Mouse (Mus musculus) ES-E14 (cell line): Measurements from ENCODE around the gene Cct2.

ENCODE experiments used
- CHD2 ChIP-seq: IDR thresholded peaks from 2 replicates; pipeline ENCODE4 v1.6.1; 2014; ENCODE audit warnings: mild to moderate bottlenecking, low read depth, low read length, inconsistent platforms
- MAFK ChIP-seq: IDR thresholded peaks from 2 replicates; pipeline ENCODE4 v1.6.1; 2014; ENCODE audit warnings: mild to moderate bottlenecking, low read depth, low read length, inconsistent platforms; ENCODE audit not compliant: insufficient read depth
- ZC3H11A ChIP-seq: IDR thresholded peaks from 2 replicates; pipeline ENCODE4 v1.6.1; 2012; ENCODE audit warnings: low read depth, mild to moderate bottlenecking, inconsistent platforms, low read length, borderline replicate concordance
- ZNF384 ChIP-seq: IDR thresholded peaks from 2 replicates; pipeline ENCODE4 v1.6.1; 2012; ENCODE audit warnings: low read depth, low read length, inconsistent platforms

DNA sequence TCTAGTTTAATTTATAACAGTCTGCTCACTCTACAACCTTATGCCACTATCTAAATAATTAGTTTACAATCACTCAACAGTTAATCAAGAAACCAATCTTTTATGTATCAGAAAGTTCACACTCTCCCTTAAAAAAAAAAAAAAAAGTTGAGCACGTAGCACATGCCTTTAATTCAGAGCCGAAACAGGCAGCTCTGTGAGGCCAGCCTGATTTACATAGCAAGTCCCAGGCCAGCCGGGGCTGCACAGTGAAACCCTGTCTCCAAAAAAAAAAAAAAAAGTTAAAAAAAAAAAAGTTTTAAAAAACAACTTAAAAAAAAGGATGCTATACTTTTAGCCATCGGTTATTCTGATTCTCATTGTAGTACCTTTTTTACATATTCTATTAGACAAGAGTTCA is 17.7 kb upstream of the Cct2 start:
- TF ChIP-seq MAFK (no peak), ZNF384 (peak; percentile 22; the same call in 1 of the 2 replicates), ZC3H11A (no peak), CHD2 (no peak)
